Mouse (Mus musculus) forebrain, embryonic 13.5 days (tissue): Measurements from ENCODE around the gene Phtf2. TPM values are rescaled to one million over a fixed set of nuclear protein-coding genes. Genes with fewer than 3 reads are reported as not detected.
"Not testable (repeated sequence)": the region's sequence is repeated elsewhere in the genome, so short reads cannot be mapped to it uniquely, and the experiment has no call there.

Source experiments
- ATAC-seq: fragments of 200-750 bp; cut with Nextera tagmentation; 2 replicates; pipeline ENCODE4 v1.8.0; 2017
- H3K27ac ChIP-seq: fragments of 300-500 bp; sonication (generic); 2 replicates; pipeline ENCODE4 v1.5.1; 2015; ENCODE audit warnings: inconsistent platforms, mild to moderate bottlenecking, moderate library complexity
- H3K27me3 ChIP-seq: fragments of 300-500 bp; sonication (generic); 2 replicates; pipeline ENCODE4 v1.6.1; 2015; ENCODE audit warnings: mild to moderate bottlenecking, inconsistent platforms
- H3K36me3 ChIP-seq: fragments of 300-500 bp; sonication (generic); 2 replicates; pipeline ENCODE4 v1.6.1; 2015; ENCODE audit warnings: mild to moderate bottlenecking, inconsistent platforms; ENCODE audit not compliant: poor library complexity, severe bottlenecking
- H3K4me1 ChIP-seq: fragments of 300-500 bp; sonication (generic); 2 replicates; pipeline ENCODE4 v1.6.1; 2015; ENCODE audit warnings: inconsistent platforms
- H3K4me2 ChIP-seq: fragments of 300-500 bp; sonication (generic); 2 replicates; pipeline ENCODE4 v1.6.1; 2015; ENCODE audit warnings: inconsistent platforms, mild to moderate bottlenecking, moderate library complexity
- H3K4me3 ChIP-seq: fragments of 300-500 bp; sonication (generic); 2 replicates; pipeline ENCODE4 v1.5.1; 2015; ENCODE audit warnings: mild to moderate bottlenecking, inconsistent platforms
- H3K9ac ChIP-seq: fragments of 300-500 bp; sonication (generic); 2 replicates; pipeline ENCODE4 v1.6.1; 2015; ENCODE audit warnings: mild to moderate bottlenecking, inconsistent platforms
- H3K9me3 ChIP-seq: fragments of 300-500 bp; sonication (generic); replicated peaks from 2 replicates; pipeline ENCODE4 v1.6.1; 2016; ENCODE audit warnings: inconsistent platforms
- WGBS: fragments of 180-500 bp; shearing (Covaris S2); methylation state at CpG from one replicate; pipeline ENCODE4 v1.1.7; 2015; 5-methylcytosine and 5-hydroxymethylcytosine counted together
- polyA plus RNA-seq: library from polyadenylated mRNA; unstranded; fragments of >200 nt; fragmentation: Nextera tagmentation; extraction: Ambion mirVana; gene quantifications from 2 replicates; pipeline ENCODE4 v1.2.1, GENCODE M21; 2015

The Phtf2 gene
- polyA plus RNA-seq, 1 experiment from 2014 or later = 20.7 TPM

- 89% methylated on average over 1 of the region's 1 CpGs for WGBS
- not testable (repeated sequence) for H3K9ac ChIP-seq, ATAC-seq
Observed at GRCm38 (mm10) chr5:20714619-20715018, 167.3 kb downstream of the Phtf2 start.

GRCm38 (mm10) chr5:20710845-20711244, 171.1 kb downstream of the Phtf2 start:
- not testable (repeated sequence) for H3K36me3 ChIP-seq, H3K9me3 ChIP-seq, H3K4me1 ChIP-seq, H3K27ac ChIP-seq, H3K9ac ChIP-seq, H3K27me3 ChIP-seq, H3K4me3 ChIP-seq, ATAC-seq, H3K4me2 ChIP-seq
- WGBS = 92% methylated on average over 6 of the region's 6 CpGs

More at GRCm38 (mm10) chr5:20714619-20715018, 167.3 kb downstream of the Phtf2 start:
- H3K4me1 ChIP-seq, H3K9me3 ChIP-seq, H3K27ac ChIP-seq, H3K27me3 ChIP-seq, H3K36me3 ChIP-seq, H3K4me2 ChIP-seq, H3K4me3 ChIP-seq: not testable (repeated sequence)

Other genes with a start within 250 kb of the Phtf2 start
- gene Tmem60, start 67 bp upstream of the Phtf2 start, polyA plus RNA-seq = 66.8 and 69.4 TPM in 2 replicates
- 5.8 and 6.3 TPM in 2 replicates for gene Rsbn1l, start 74.3 kb upstream of the Phtf2 start, polyA plus RNA-seq
- gene Ptpn12, start 173.8 kb upstream of the Phtf2 start, polyA plus RNA-seq = 30.1 and 31.1 TPM in 2 replicates